Mouse (Mus musculus) hindbrain, embryonic 15.5 days (tissue): ENCODE measurements around the gene Prkn. TPM values are rescaled to one million over a fixed set of nuclear protein-coding genes. Genes with fewer than 3 reads are reported as not detected.
A peak's percentile ranks its signal among the peaks of the same experiment; 100 is the strongest.

Source experiments
- ATAC-seq: fragments of 200-750 bp; cut with Nextera tagmentation; 2 replicates; pipeline ENCODE4 v1.8.0; 2017; ENCODE audit warnings: low read depth, moderate number of reproducible peaks, moderate TSS enrichment; ENCODE audit not compliant: low FRiP score
- H3K27ac ChIP-seq: fragments of 300-500 bp; sonication (generic); replicated peaks from 2 replicates; pipeline ENCODE4 v1.5.1; 2015; ENCODE audit warnings: mild to moderate bottlenecking, inconsistent platforms
- H3K27me3 ChIP-seq: fragments of 300-500 bp; sonication (generic); 2 replicates; pipeline ENCODE4 v1.6.1; 2015; ENCODE audit warnings: control low read depth, inconsistent platforms
- H3K36me3 ChIP-seq: fragments of 300-500 bp; sonication (generic); 2 replicates; pipeline ENCODE4 v1.6.1; 2015; ENCODE audit warnings: control low read depth, inconsistent platforms
- H3K4me1 ChIP-seq: fragments of 300-500 bp; sonication (generic); replicated peaks from 2 replicates; pipeline ENCODE4 v1.6.1; 2015; ENCODE audit warnings: control low read depth, inconsistent platforms
- H3K4me2 ChIP-seq: fragments of 300-500 bp; sonication (generic); 2 replicates; pipeline ENCODE4 v1.6.1; 2015; ENCODE audit warnings: moderate library complexity, mild to moderate bottlenecking, inconsistent platforms
- H3K4me3 ChIP-seq: fragments of 300-500 bp; sonication (generic); 2 replicates; pipeline ENCODE4 v1.5.1; 2015; ENCODE audit warnings: mild to moderate bottlenecking, inconsistent platforms
- H3K9ac ChIP-seq: fragments of 300-500 bp; sonication (generic); 2 replicates; pipeline ENCODE4 v1.6.1; 2015; ENCODE audit warnings: inconsistent platforms
- H3K9me3 ChIP-seq: fragments of 300-500 bp; sonication (generic); 2 replicates; pipeline ENCODE4 v1.6.1; 2016; ENCODE audit warnings: control low read depth, inconsistent platforms
- WGBS: fragments of 180-500 bp; shearing (Covaris S2); methylation state at CpG from one replicate; pipeline ENCODE4 v1.1.7; 2015; 5-methylcytosine and 5-hydroxymethylcytosine counted together
- polyA plus RNA-seq: library from polyadenylated mRNA; unstranded; fragments of >200 nt; fragmentation: Nextera tagmentation; extraction: Ambion mirVana; gene quantifications from 2 replicates; pipeline ENCODE4 v1.2.1, GENCODE M21; 2015

Prkn gene
- polyA plus RNA-seq, 1 experiment from 2014 or later: 4.3 TPM

GRCm38 (mm10) chr17:12059041-12059440, 1218.9 kb downstream of the Prkn start:
- 92% methylated on average over 6 of the region's 6 CpGs for WGBS
- H3K4me1 ChIP-seq: no peaks in the 10 kb centered on the region
- ATAC-seq: no peak
- H3K4me2 ChIP-seq: no peak overlapping the region
- no peak overlapping the region for H3K9ac ChIP-seq
- H3K27me3 ChIP-seq: no peaks in the 10 kb centered on the region
- H3K36me3 ChIP-seq: no peaks in the 10 kb centered on the region
- no peak overlapping the region for H3K27ac ChIP-seq
- H3K4me3 ChIP-seq: no peak overlapping the region
- H3K9me3 ChIP-seq: no peaks in the 10 kb centered on the region

DNA sequence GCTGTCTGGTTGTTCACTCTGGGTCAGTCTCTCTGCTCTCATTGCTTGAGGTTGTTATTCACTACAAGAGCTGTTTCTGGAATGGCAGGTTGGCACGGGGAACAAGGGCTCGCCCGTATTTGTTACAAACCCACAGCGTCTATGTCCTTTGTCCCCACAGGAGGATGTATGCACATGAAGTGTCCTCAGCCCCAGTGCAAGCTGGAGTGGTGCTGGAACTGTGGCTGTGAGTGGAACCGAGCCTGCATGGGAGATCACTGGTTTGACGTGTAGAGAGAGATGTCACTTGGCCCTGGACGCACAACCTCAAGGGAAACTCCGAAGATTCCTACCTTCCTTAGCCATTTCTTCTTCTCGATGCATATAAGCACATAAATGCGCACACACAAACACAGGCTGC, 1221.2 kb downstream of the Prkn start:
- no peaks in the 10 kb centered on the region for H3K4me1 ChIP-seq
- 94% methylated on average over 10 of the region's 10 CpGs for WGBS
- ATAC-seq: no peak
- no peak overlapping the region for H3K4me2 ChIP-seq
- no peak overlapping the region for H3K27ac ChIP-seq
- H3K4me3 ChIP-seq: no peak overlapping the region
- H3K9me3 ChIP-seq: no peaks in the 10 kb centered on the region
- H3K9ac ChIP-seq: no peak overlapping the region
- no peaks in the 10 kb centered on the region for H3K27me3 ChIP-seq
- no peaks in the 10 kb centered on the region for H3K36me3 ChIP-seq

DNA sequence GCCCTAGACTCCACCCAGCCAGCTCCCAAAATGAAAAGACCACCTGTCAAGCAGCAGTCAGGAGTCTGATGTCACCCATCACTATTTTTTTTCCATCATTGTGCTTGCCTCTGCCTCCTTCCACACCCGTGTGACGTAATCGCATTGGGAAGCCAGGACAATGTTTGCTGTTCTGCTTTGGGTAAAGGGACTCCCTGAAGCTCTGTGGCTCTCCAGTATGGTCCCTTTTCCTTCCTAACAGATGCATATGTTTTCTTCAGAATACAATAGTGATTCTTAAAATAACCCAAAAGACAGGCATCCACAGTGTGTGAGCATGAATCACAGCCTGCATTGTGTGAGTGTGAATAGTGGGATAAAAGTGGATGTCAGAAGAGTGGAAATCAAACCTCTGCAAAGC, 1222.7 kb downstream of the Prkn start:
- Histone ChIP-seq H3K9ac (no peak overlapping the region), H3K4me2 (no peak overlapping the region), H3K36me3 (no peaks in the 10 kb centered on the region), H3K4me3 (no peak overlapping the region), H3K27ac (no peak overlapping the region), H3K4me1 (no peaks in the 10 kb centered on the region), H3K27me3 (no peaks in the 10 kb centered on the region), H3K9me3 (no peaks in the 10 kb centered on the region)
- ATAC-seq: no peak
- WGBS: 77% methylated on average over 3 of the region's 3 CpGs

- Histone ChIP-seq H3K4me2 (no peak overlapping the region), H3K27me3 (no peaks in the 10 kb centered on the region), H3K4me3 (no peak overlapping the region), H3K9me3 (no peaks in the 10 kb centered on the region), H3K9ac (no peak overlapping the region), H3K27ac (no peak overlapping the region), H3K4me1 (no peaks in the 10 kb centered on the region), H3K36me3 (no peaks in the 10 kb centered on the region)
- WGBS: 99% methylated on average over 7 of the region's 7 CpGs
- ATAC-seq: no peak
Observed at GRCm38 (mm10) chr17:12063533-12063932, 1223.3 kb downstream of the Prkn start.

DNA sequence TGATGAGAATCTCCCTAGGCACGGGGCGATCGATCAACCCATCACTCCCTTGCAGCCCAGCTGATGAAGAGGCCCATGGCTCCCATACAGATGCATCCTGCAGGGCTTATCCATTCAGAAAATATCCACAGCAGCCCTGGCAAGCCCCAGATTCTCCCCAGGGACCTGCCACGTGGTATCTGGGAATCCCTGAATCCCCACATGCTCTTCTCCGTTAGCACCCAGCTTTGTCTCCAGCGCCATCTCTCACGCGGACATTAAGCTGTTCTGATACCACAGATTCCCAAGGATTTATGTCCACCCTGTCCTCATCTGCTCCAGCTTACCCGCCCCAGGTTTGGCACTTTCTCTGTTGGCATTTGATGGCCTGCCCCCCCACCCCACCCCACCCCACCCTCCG, 1225.9 kb downstream of the Prkn start:
- H3K27ac ChIP-seq: no peak overlapping the region
- H3K4me3 ChIP-seq: no peak overlapping the region
- H3K4me1 ChIP-seq: no peaks in the 10 kb centered on the region
- 80% methylated on average over 10 of the region's 10 CpGs for WGBS
- H3K27me3 ChIP-seq: no peaks in the 10 kb centered on the region
- no peaks in the 10 kb centered on the region for H3K36me3 ChIP-seq
- no peaks in the 10 kb centered on the region for H3K9me3 ChIP-seq
- no peak overlapping the region for H3K9ac ChIP-seq
- no peak overlapping the region for H3K4me2 ChIP-seq
- ATAC-seq: no peak

DNA sequence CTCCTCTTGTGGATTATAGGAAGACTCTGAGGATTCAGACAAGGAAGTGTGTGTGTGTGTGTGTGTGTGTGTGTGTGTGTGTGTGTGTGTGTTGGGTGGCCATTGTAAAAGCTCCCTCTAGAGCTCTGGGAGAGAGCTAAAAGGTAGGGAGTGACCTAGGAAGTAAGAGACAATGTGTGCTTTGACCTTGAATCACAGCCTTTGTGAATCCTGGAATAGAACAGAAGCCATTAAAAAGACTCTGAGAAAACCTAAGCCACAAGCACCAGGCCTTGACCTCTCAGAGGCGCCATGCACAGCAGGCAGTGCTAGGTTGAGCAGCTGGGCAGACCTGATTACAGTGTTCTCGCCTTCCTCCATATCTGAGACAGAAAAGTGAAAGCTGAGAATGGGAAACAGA, 1236.6 kb downstream of the Prkn start:
- H3K27me3 ChIP-seq: no peaks in the 10 kb centered on the region
- no peaks in the 10 kb centered on the region for H3K9me3 ChIP-seq
- H3K4me2 ChIP-seq: no peak overlapping the region
- no peak for ATAC-seq
- H3K4me1 ChIP-seq: no peaks in the 10 kb centered on the region
- H3K4me3 ChIP-seq: no peak overlapping the region
- H3K27ac ChIP-seq: no peak overlapping the region
- 26% methylated on average over 2 of the region's 2 CpGs for WGBS
- no peak overlapping the region for H3K9ac ChIP-seq
- H3K36me3 ChIP-seq: no peaks in the 10 kb centered on the region

GRCm38 (mm10) chr17:12080656-12081495, 1240.7 kb downstream of the Prkn start:
- Histone ChIP-seq H3K4me1 (no peaks in the 10 kb centered on the region), H3K9me3 (no peaks in the 10 kb centered on the region), H3K27ac (no peak overlapping the region), H3K4me3 (no peak overlapping the region), H3K27me3 (no peaks in the 10 kb centered on the region), H3K4me2 (no peak overlapping the region), H3K36me3 (no peaks in the 10 kb centered on the region), H3K9ac (no peak overlapping the region)
- no peak for ATAC-seq
- 53% methylated on average over 20 of the region's 20 CpGs for WGBS

DNA sequence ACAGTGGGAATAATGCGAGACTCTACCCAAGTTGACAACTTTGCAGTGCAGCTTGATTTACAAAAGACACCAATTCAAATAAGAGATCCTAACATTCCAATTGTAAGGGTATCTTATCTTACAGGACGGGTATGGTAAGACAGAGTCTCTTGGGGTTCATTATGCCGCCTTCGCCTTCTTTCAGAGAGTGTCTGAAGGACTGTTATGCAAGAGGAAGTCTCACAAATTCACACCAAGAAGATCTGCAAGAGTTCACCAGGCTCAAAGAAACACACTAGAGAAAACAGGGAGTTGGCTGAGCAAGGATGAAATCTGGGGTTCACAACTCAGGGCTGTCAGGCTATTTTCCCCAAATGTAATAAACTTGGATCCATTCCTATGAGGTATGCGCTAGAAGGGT, 1242.0 kb downstream of the Prkn start:
- Histone ChIP-seq H3K4me2 (no peak overlapping the region), H3K4me3 (no peak overlapping the region), H3K36me3 (no peaks in the 10 kb centered on the region), H3K27ac (no peak overlapping the region), H3K9me3 (no peaks in the 10 kb centered on the region), H3K27me3 (no peaks in the 10 kb centered on the region), H3K4me1 (no peaks in the 10 kb centered on the region), H3K9ac (no peak overlapping the region)
- WGBS: 93% methylated on average over 5 of the region's 5 CpGs
- no peak for ATAC-seq

- H3K36me3 ChIP-seq: no peaks in the 10 kb centered on the region
- H3K4me1 ChIP-seq: no peaks in the 10 kb centered on the region
- H3K27me3 ChIP-seq: no peaks in the 10 kb centered on the region
- no peak overlapping the region for H3K9ac ChIP-seq
- H3K4me3 ChIP-seq: no peak overlapping the region
- no peak overlapping the region for H3K4me2 ChIP-seq
- WGBS: 54% methylated on average over 5 of the region's 5 CpGs
- no peaks in the 10 kb centered on the region for H3K9me3 ChIP-seq
- 0 out of 2 replicates have a peak, but pooled peaks have one; percentile 45 for ATAC-seq
- H3K27ac ChIP-seq: no peak overlapping the region
Observed at GRCm38 (mm10) chr17:12090261-12090927, 1250.2 kb downstream of the Prkn start.

DNA sequence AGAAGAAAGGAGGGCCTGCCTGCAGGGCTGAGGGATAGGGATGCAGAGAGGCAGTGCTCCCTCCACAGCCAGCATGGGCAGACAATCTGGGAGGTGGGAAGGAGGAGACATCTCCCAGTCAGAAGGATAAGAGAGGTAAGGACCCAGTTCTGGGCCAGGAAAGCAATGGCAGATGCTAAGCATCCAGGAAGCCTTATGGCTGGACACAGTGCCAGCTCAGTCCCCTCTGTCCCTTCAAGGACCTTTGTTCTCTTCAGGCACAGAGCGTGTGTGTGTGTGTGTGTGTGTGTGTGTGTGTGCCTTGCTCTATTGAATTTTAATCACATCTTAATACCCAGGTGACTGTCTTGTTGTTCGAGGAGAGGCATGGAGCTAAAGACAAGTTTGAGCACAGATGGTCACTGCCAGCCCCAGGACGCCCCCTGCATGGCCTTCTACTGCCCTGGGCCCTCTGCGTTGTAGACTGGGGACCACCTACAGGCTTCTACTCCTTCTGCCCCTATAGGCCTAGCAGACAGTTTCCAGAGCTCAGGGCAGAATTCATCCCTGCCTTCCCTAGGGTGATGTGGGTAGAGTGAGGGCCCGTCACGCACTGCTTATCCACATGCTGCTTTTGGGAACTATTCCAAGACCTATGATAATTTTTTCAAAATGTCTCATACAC, 1252.8 kb downstream of the Prkn start:
- no peak overlapping the region for H3K4me3 ChIP-seq

GRCm38 (mm10) chr17:12094016-12094415, 1253.8 kb downstream of the Prkn start:
- Histone ChIP-seq H3K4me1 (no peaks in the 10 kb centered on the region), H3K4me3 (no peak overlapping the region), H3K9me3 (no peaks in the 10 kb centered on the region), H3K27ac (no peak overlapping the region), H3K4me2 (no peak overlapping the region), H3K36me3 (no peaks in the 10 kb centered on the region), H3K27me3 (no peaks in the 10 kb centered on the region), H3K9ac (no peak overlapping the region)
- no peak for ATAC-seq
- WGBS: 97% methylated on average over 1 of the region's 1 CpGs

More for the DNA sequence above, 1252.8 kb downstream of the Prkn start:
- Histone ChIP-seq H3K9me3 (no peaks in the 10 kb centered on the region), H3K27ac (no peak overlapping the region), H3K4me1 (no peaks in the 10 kb centered on the region), H3K4me2 (no peak overlapping the region), H3K27me3 (no peaks in the 10 kb centered on the region), H3K9ac (no peak overlapping the region), H3K36me3 (no peaks in the 10 kb centered on the region)
- ATAC-seq: no peak
- 51% methylated on average over 6 of the region's 6 CpGs for WGBS
